In the genomic region with DNA sequence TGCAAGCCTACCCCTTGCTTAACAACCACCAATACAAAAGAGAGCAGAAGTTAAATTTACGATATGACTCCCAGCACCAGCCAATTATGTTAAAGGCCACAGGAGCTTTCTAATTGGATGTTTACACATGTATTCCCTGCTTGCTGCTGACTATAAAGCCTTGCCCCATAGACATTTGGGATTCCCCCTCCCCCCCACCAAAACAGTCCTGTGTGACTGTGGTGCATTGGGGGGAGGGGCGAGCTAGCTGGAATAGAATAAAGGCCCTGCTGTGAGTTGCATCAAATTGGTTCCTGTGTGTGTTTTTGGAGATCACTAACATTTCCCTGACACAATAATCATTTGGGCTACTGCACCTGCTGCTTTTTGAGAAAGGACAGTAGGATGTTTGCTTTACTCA, we compare ENCODE assay signal across 28 mouse cellular contexts.
DNase-seq lines count a peak whose midpoint lies in the region; ATAC-seq lines count a peak whose summit lies in the region.
"Had no signal": no experiment of that assay in that cellular context is flagged by ENCODE, and none has a peak within 500 bp of the region (broad histone marks: within the 10 kb centered on the region; RNA-seq: fewer than 3 reads in every experiment).

No protein-coding gene starts in this region.

- DNase-seq in left cerebral cortex, postnatal 4 days, result peak; percentile 1
- no peak for DNase-seq in left cerebral cortex, postnatal 14 days (ENCODE audit: low spot score in 2 of 2)
- no peak for DNase-seq in neural tube, embryonic 10.5 days (ENCODE audit: extremely low spot score, low spot score)
- DNase-seq: adrenal gland, postnatal 10 days; adrenal gland, postnatal 36 days; B cell, adult 2 months; cerebellum, adult 11 months; cerebellum, adult 2 months; cerebellum, adult 9-11 months; cerebellum, postnatal 25 days; gastrocnemius, postnatal 10 days; gastrocnemius, postnatal 36 days; heart, adult 2 months had no signal

- ATAC-seq in neural tube, embryonic 13.5 days (ENCODE audit: low read depth), result peak; percentile 59; the same call in 1 of the 2 replicates
- peak; percentile 56; the same call in 1 of the 2 replicates for ATAC-seq in neural tube, embryonic 14.5 days (ENCODE audit: low read depth)
- no peak for ATAC-seq in monocyte, adult 5-6 weeks (replicated peaks; ENCODE audit: insufficient number of reproducible peaks, low FRiP score, low TSS enrichment, poor library complexity, severe bottlenecking)
- ATAC-seq: forebrain, embryonic 16.5 days; hindbrain, embryonic 16.5 days; Patski had no signal

- no peak overlapping the region for H3K27ac ChIP-seq in neural tube, embryonic 13.5 days (replicated peaks)
- H3K27ac ChIP-seq in neural tube, embryonic 14.5 days (ENCODE audit: low read depth, low read length), result no peak overlapping the region
- H3K27ac ChIP-seq: embryonic facial prominence, embryonic 12.5 days; embryonic facial prominence, embryonic 15.5 days; forebrain, embryonic 12.5 days; heart, adult 2 months; heart, embryonic 10.5 days; heart, embryonic 13.5 days; hindbrain, embryonic 10.5 days; hindbrain, embryonic 13.5 days had no signal

- 27% methylated on average over 2 of the region's 2 CpGs for WGBS in neural tube, embryonic 13.5 days
- WGBS in neural tube, embryonic 14.5 days, result 21% methylated on average over 2 of the region's 2 CpGs

- H3K4me3 ChIP-seq in neural tube, embryonic 13.5 days, result no peak overlapping the region
- H3K4me3 ChIP-seq in neural tube, embryonic 14.5 days (ENCODE audit: low read depth, low read length), result no peak overlapping the region
- H3K4me3 ChIP-seq: embryonic facial prominence, embryonic 12.5 days; embryonic facial prominence, embryonic 15.5 days; forebrain, embryonic 12.5 days; heart, adult 2 months; heart, embryonic 10.5 days; heart, embryonic 13.5 days; hindbrain, embryonic 10.5 days; hindbrain, embryonic 13.5 days had no signal

- no peak overlapping the region for H3K4me2 ChIP-seq in neural tube, embryonic 13.5 days
- no peak overlapping the region for H3K4me2 ChIP-seq in neural tube, embryonic 14.5 days (ENCODE audit: low read depth, low read length)
- H3K4me2 ChIP-seq: embryonic facial prominence, embryonic 12.5 days; embryonic facial prominence, embryonic 15.5 days; forebrain, embryonic 12.5 days; heart, embryonic 13.5 days; hindbrain, embryonic 13.5 days had no signal

- H3K9ac ChIP-seq in neural tube, embryonic 13.5 days, result no peak overlapping the region
- H3K9ac ChIP-seq in neural tube, embryonic 14.5 days (replicated peaks; ENCODE audit: low read depth, low read length), result no peak overlapping the region
- H3K9ac ChIP-seq: embryonic facial prominence, embryonic 12.5 days; embryonic facial prominence, embryonic 15.5 days; forebrain, embryonic 12.5 days; heart, embryonic 13.5 days; hindbrain, embryonic 13.5 days had no signal

- no peaks in the 10 kb centered on the region for H3K27me3 ChIP-seq in neural tube, embryonic 13.5 days
- no peaks in the 10 kb centered on the region for H3K27me3 ChIP-seq in neural tube, embryonic 14.5 days (ENCODE audit: control insufficient read depth, insufficient read depth, low read length)
- H3K27me3 ChIP-seq: CH12.LX; embryonic facial prominence, embryonic 12.5 days; embryonic facial prominence, embryonic 15.5 days; forebrain, embryonic 12.5 days; heart, embryonic 13.5 days; hindbrain, embryonic 13.5 days had no signal

- H3K9me3 ChIP-seq in neural tube, embryonic 13.5 days, result no peaks in the 10 kb centered on the region
- H3K9me3 ChIP-seq in neural tube, embryonic 14.5 days (ENCODE audit: control insufficient read depth, low read length), result no peaks in the 10 kb centered on the region
- H3K9me3 ChIP-seq: embryonic facial prominence, embryonic 12.5 days; embryonic facial prominence, embryonic 15.5 days; forebrain, embryonic 12.5 days; G1E; heart, embryonic 10.5 days; heart, embryonic 13.5 days; hindbrain, embryonic 10.5 days; hindbrain, embryonic 13.5 days had no signal

- intact Hi-C loops in left cerebral cortex, postnatal 4 days (cut with DNase I), result no loop called here
- intact Hi-C loops in left cerebral cortex, postnatal 14 days (cut with DNase I), result no loop called here

- no peaks in the 10 kb centered on the region for H3K36me3 ChIP-seq in neural tube, embryonic 13.5 days
- no peaks in the 10 kb centered on the region for H3K36me3 ChIP-seq in neural tube, embryonic 14.5 days (ENCODE audit: control insufficient read depth, insufficient read depth, low read length)
- H3K36me3 ChIP-seq: embryonic facial prominence, embryonic 12.5 days; embryonic facial prominence, embryonic 15.5 days; forebrain, embryonic 12.5 days; G1E; heart, embryonic 13.5 days; hindbrain, embryonic 10.5 days; hindbrain, embryonic 13.5 days had no signal

- peaks cover 6% of the 10 kb centered on the region; the same call in 1 of the 2 replicates for H3K4me1 ChIP-seq in neural tube, embryonic 13.5 days (replicated peaks)
- no peaks in the 10 kb centered on the region for H3K4me1 ChIP-seq in neural tube, embryonic 14.5 days (ENCODE audit: control insufficient read depth, insufficient read depth, low read length)
- H3K4me1 ChIP-seq: embryonic facial prominence, embryonic 15.5 days; heart, embryonic 10.5 days; hindbrain, embryonic 13.5 days had no signal
